Mouse (Mus musculus) MEL (cell line): ENCODE measurements around the gene Fcgr1. TPM values are rescaled to one million over a fixed set of nuclear protein-coding genes. Genes with fewer than 3 reads are reported as not detected.
"Not testable (repeated sequence)": the region's sequence is repeated elsewhere in the genome, so short reads cannot be mapped to it uniquely, and the experiment has no call there.

Source experiments
- DNase-seq: peaks from one replicate; pipeline ENCODE4 v3.0.0; 2011; ENCODE audit warnings: low read depth, low spot score
- H3K27ac ChIP-seq: 2 replicates; pipeline ENCODE4 v1.5.1; 2012; ENCODE audit warnings: low read depth, mild to moderate bottlenecking, control low read depth, low read length, moderate library complexity; ENCODE audit not compliant: control insufficient read depth
- H3K27me3 ChIP-seq, 2 experiments: fragments of 150-350 bp in 1 of 2; sonication (generic) in 1 of 2; 2 replicates each; pipeline ENCODE4 v1.6.1; 2012; ENCODE audit warnings: low read length in 2 of 2, mild to moderate bottlenecking in 2 of 2, improper control_type of control experiment in 1 of 2, moderate library complexity in 1 of 2; ENCODE audit not compliant: insufficient read depth in 2 of 2, control insufficient read depth in 1 of 2
- H3K36me3 ChIP-seq, 2 experiments: 2 replicates each; pipeline ENCODE4 v1.6.1; 2012 to 2014; ENCODE audit warnings: low read length in 2 of 2, improper control_type of control experiment in 1 of 2, inconsistent platforms in 1 of 2, mild to moderate bottlenecking in 1 of 2; ENCODE audit not compliant: insufficient read depth in 2 of 2, control insufficient read depth in 1 of 2
- H3K4me1 ChIP-seq, 2 experiments: fragments of 150-350 bp in 1 of 2; sonication (generic) in 1 of 2; 2 replicates each; pipeline ENCODE4 v1.6.1; 2012; ENCODE audit warnings: low read length in 2 of 2, improper control_type of control experiment in 1 of 2, mild to moderate bottlenecking in 1 of 2; ENCODE audit not compliant: insufficient read depth in 2 of 2, control insufficient read depth in 1 of 2
- H3K4me3 ChIP-seq, 2 experiments: fragments of 150-350 bp in 1 of 2; sonication (generic) in 1 of 2; 2 replicates each; pipeline ENCODE4 v1.5.1; 2012; ENCODE audit warnings: low read depth in 2 of 2, low read length in 2 of 2, mild to moderate bottlenecking in 2 of 2, moderate library complexity in 2 of 2, control low read depth in 1 of 2, improper control_type of control experiment in 1 of 2; ENCODE audit not compliant: control insufficient read depth in 1 of 2, insufficient read depth in 1 of 2
- H3K79me2 ChIP-seq: 2 replicates; pipeline ENCODE4 v1.6.1; 2012; ENCODE audit warnings: mild to moderate bottlenecking, low read length, moderate library complexity; ENCODE audit not compliant: control insufficient read depth, poor library complexity, insufficient read depth
- H3K9ac ChIP-seq: 2 replicates; pipeline ENCODE4 v1.6.1; 2012; ENCODE audit warnings: low read depth, mild to moderate bottlenecking, control low read depth, low read length, moderate library complexity; ENCODE audit not compliant: control insufficient read depth, poor library complexity, severe bottlenecking
- H3K9me3 ChIP-seq: fragments of 150-350 bp; sonication (generic); replicated peaks from 2 replicates; pipeline ENCODE4 v1.6.1; 2012; ENCODE audit warnings: mild to moderate bottlenecking, low read length, improper control_type of control experiment, moderate library complexity; ENCODE audit not compliant: insufficient read depth
- CHD2 ChIP-seq: IDR thresholded peaks from 2 replicates; pipeline ENCODE4 v1.6.1; 2011; ENCODE audit warnings: low read length, improper control_type of control experiment
- CTCF ChIP-seq, 3 experiments: IDR thresholded peaks in 2 of 3; conservative IDR thresholded peaks in 1 of 3; 2 replicates each; pipeline ENCODE4 v1.5.1; 2011 to 2012; ENCODE audit warnings: low read length in 3 of 3, low read depth in 2 of 3, mild to moderate bottlenecking in 2 of 3, improper control_type of control experiment in 1 of 3, inconsistent platforms in 1 of 3, mixed read lengths in 1 of 3, moderate library complexity in 1 of 3; ENCODE audit not compliant: control insufficient read depth in 1 of 3, insufficient read depth in 1 of 3, poor library complexity in 1 of 3, severe bottlenecking in 1 of 3
- ELF1 ChIP-seq: IDR thresholded peaks from 2 replicates; pipeline ENCODE4 v1.6.1; 2014; ENCODE audit warnings: low read depth, mild to moderate bottlenecking, inconsistent platforms, low read length, improper control_type of control experiment, moderate library complexity
- MAFK ChIP-seq: IDR thresholded peaks from 2 replicates; pipeline ENCODE4 v1.6.1; 2011; ENCODE audit warnings: low read depth, mild to moderate bottlenecking, low read length, improper control_type of control experiment, borderline replicate concordance
- MEF2A ChIP-seq: IDR thresholded peaks from 2 replicates; pipeline ENCODE4 v1.6.1; 2014; ENCODE audit warnings: low read depth, mild to moderate bottlenecking, inconsistent platforms, low read length, improper control_type of control experiment; ENCODE audit not compliant: poor library complexity, insufficient replicate concordance, severe bottlenecking; ENCODE audit errors: extremely low read depth
- POLR2AphosphoS5 ChIP-seq: IDR thresholded peaks from 2 replicates; pipeline ENCODE4 v1.6.1; 2012; ENCODE audit warnings: low read depth, borderline replicate concordance, mild to moderate bottlenecking, inconsistent platforms, low read length, moderate library complexity, mixed read lengths
- ZMIZ1 ChIP-seq: IDR thresholded peaks from 2 replicates; pipeline ENCODE4 v1.6.1; 2012; ENCODE audit warnings: low read depth, mild to moderate bottlenecking, inconsistent platforms, low read length, improper control_type of control experiment, moderate library complexity
- polyA plus RNA-seq, 2 experiments: library from polyadenylated mRNA; stranded (reverse) in 1 of 2; unstranded in 1 of 2; fragments of >175 nt in 1 of 2; fragments of >200 nt in 1 of 2; gene quantifications; 2 replicates each; pipeline versions ENCODE4 v1.2.1 to v1.2.4; 2012; ENCODE audit warnings: low replicate concordance in 2 of 2, low read depth in 1 of 2; ENCODE audit not compliant: insufficient read length in 2 of 2, insufficient read depth in 1 of 2, missing spikeins in 1 of 2
- total RNA-seq: library from RNA; depleted of rRNA; stranded (reverse); fragments of 300-350 nt; gene quantifications from 2 replicates; pipeline ENCODE4 v1.2.3, GENCODE M21; 2012

Fcgr1 gene
- total and polyA plus RNA-seq, 3 experiments: 2.8 to 4.7 TPM; not detected in 1

GRCm38 (mm10) chr3:96269511-96270474 lies 24.0 kb downstream of the Fcgr1 start, which contains the start of gene Hist2h2bb:
Gene Hist2h2bb, plus strand, starts transcription at chr3:96269752.
- peaks cover 0 to 26% of the 10 kb centered on the region in 2 experiments; a peak in 2 of 4 replicates for H3K36me3 ChIP-seq
- H3K9me3 ChIP-seq: no peaks in the 10 kb centered on the region
- H3K27me3 ChIP-seq: no peaks in the 10 kb centered on the region
- H3K9ac ChIP-seq: peak within 1 kb of the TSS; percentile 73
- peaks cover 3% of the 10 kb centered on the region; the same call in 1 of the 2 replicates for H3K79me2 ChIP-seq
- peak; percentile 100 for DNase-seq
- H3K4me1 ChIP-seq: peaks cover 0 to 20% of the 10 kb centered on the region in 2 experiments; a peak in 2 of 4 replicates
- H3K4me3 ChIP-seq: peak within 1 kb of the TSS; percentile 7 to 56
- TF ChIP-seq ZMIZ1: no peak
- 0 out of 6 replicates have a peak, but pooled peaks of 1 of the 3 experiments have one; percentile 3 for TF ChIP-seq CTCF (IDR thresholded peaks at IDR 0.05 in 2 of 3, conservative IDR thresholded peaks at IDR 0.05 in 1 of 3; ENCODE audit: control insufficient read depth in 1 of 3, insufficient read depth in 1 of 3, low read depth in 2 of 3, low read length in 3 of 3, poor library complexity in 1 of 3, severe bottlenecking in 1 of 3)
- peak; percentile 100 for TF ChIP-seq POLR2AphosphoS5
- H3K27ac ChIP-seq: peak within 1 kb of the TSS; percentile 96

GRCm38 (mm10) chr3:96268776-96269378 lies 24.9 kb downstream of the Fcgr1 start:
- not testable (repeated sequence) for DNase-seq, H3K9me3 ChIP-seq, H3K27me3 ChIP-seq, H3K79me2 ChIP-seq
- peak; percentile 85; the same call in 1 of the 2 replicates for TF ChIP-seq POLR2AphosphoS5
- peaks cover 0 to 31% of the 10 kb centered on the region in 2 experiments; a peak in 2 of 4 replicates for H3K36me3 ChIP-seq
- peaks cover 0 to 24% of the 10 kb centered on the region in 2 experiments; a peak in 2 of 4 replicates for H3K4me1 ChIP-seq
- H3K4me3 ChIP-seq: peak overlapping the region; percentile 7 to 56
- peak overlapping the region; percentile 96 for H3K27ac ChIP-seq
- peak overlapping the region; percentile 73 for H3K9ac ChIP-seq

- H3K27me3 ChIP-seq: no peaks in the 10 kb centered on the region
- peaks cover 0 to 18% of the 10 kb centered on the region in 2 experiments; a peak in 2 of 4 replicates for H3K4me1 ChIP-seq
- DNase-seq: peak; percentile 99
- H3K9ac ChIP-seq: peak within 1 kb of the TSS; percentile 73
- peaks cover 8% of the 10 kb centered on the region; the same call in 1 of the 2 replicates for H3K79me2 ChIP-seq
- H3K9me3 ChIP-seq: no peaks in the 10 kb centered on the region
- peak within 1 kb of the TSS; percentile 56 to 57 for H3K4me3 ChIP-seq
- peaks cover 0 to 31% of the 10 kb centered on the region in 2 experiments; a peak in 2 of 4 replicates for H3K36me3 ChIP-seq
- TF ChIP-seq CHD2: no peak
- TF ChIP-seq MEF2A: no peak
- TF ChIP-seq MAFK: no peak
- no peak for TF ChIP-seq ELF1
- peak; percentile 94; the same call in 1 of the 2 replicates for TF ChIP-seq POLR2AphosphoS5
- TF ChIP-seq, all 39 proteins: peak for 1
- H3K27ac ChIP-seq: peak within 1 kb of the TSS; percentile 96
Measured at GRCm38 (mm10) chr3:96268051-96268775, 25.6 kb downstream of the Fcgr1 start, which contains the start of gene Hist2h3b. Gene Hist2h3b, plus strand, starts transcription at chr3:96268654.
